Mouse (Mus musculus) stomach, postnatal 0 days (tissue): ENCODE results near the gene Acvr1b. TPM values are rescaled to one million over a fixed set of nuclear protein-coding genes. Genes with fewer than 3 reads are reported as not detected.
A peak's percentile ranks its signal among the peaks of the same experiment; 100 is the strongest.

Experiments used
- ATAC-seq: fragments of 200-750 bp; cut with Nextera tagmentation; 2 replicates; pipeline ENCODE4 v1.8.0; 2017; ENCODE audit not compliant: low FRiP score, low TSS enrichment
- DNase-seq: peaks from one replicate; pipeline ENCODE4 v3.0.0-alpha.2; 2016; ENCODE audit warnings: low spot score
- H3K27ac ChIP-seq: fragments of 300-500 bp; sonication (generic); replicated peaks from 2 replicates; pipeline ENCODE4 v1.5.1; 2014; ENCODE audit warnings: mild to moderate bottlenecking, control low read depth
- H3K27me3 ChIP-seq: fragments of 300-500 bp; sonication (generic); 2 replicates; pipeline ENCODE4 v1.6.1; 2014; ENCODE audit warnings: low read length; ENCODE audit not compliant: control insufficient read depth, insufficient read depth
- H3K36me3 ChIP-seq: fragments of 300-500 bp; sonication (generic); 2 replicates; pipeline ENCODE4 v1.6.1; 2014; ENCODE audit warnings: low read length, mixed read lengths; ENCODE audit not compliant: control insufficient read depth, insufficient read depth
- H3K4me1 ChIP-seq: fragments of 300-500 bp; sonication (generic); replicated peaks from 2 replicates; pipeline ENCODE4 v1.6.1; 2014; ENCODE audit warnings: antibody characterized with exemption; ENCODE audit not compliant: control insufficient read depth, insufficient read depth
- H3K4me2 ChIP-seq: fragments of 300-500 bp; sonication (generic); replicated peaks from 2 replicates; pipeline ENCODE4 v1.6.1; 2014; ENCODE audit warnings: low read depth, mild to moderate bottlenecking, control low read depth, moderate library complexity
- H3K4me3 ChIP-seq: fragments of 300-500 bp; sonication (generic); 2 replicates; pipeline ENCODE4 v1.5.1; 2014; ENCODE audit warnings: low read depth, low read length, control low read depth
- H3K9ac ChIP-seq: fragments of 300-500 bp; sonication (generic); 2 replicates; pipeline ENCODE4 v1.6.1; 2014; ENCODE audit warnings: mild to moderate bottlenecking, low read length, control low read depth, mixed read lengths
- H3K9me3 ChIP-seq: fragments of 300-500 bp; sonication (generic); 2 replicates; pipeline ENCODE4 v1.6.1; 2016; ENCODE audit warnings: low read length; ENCODE audit not compliant: control insufficient read depth
- CTCF ChIP-seq: IDR thresholded peaks from 2 replicates; pipeline ENCODE4 v1.5.1; 2016; ENCODE audit warnings: antibody characterized with exemption, low read depth, mild to moderate bottlenecking, moderate library complexity
- EP300 ChIP-seq: optimal IDR thresholded peaks from 2 replicates; pipeline ENCODE3; 2016; ENCODE audit warnings: antibody characterized with exemption
- WGBS: fragments of 180-500 bp; shearing (Covaris S2); extraction: QIAGEN DNeasy Blood & Tissue Kit; methylation state at CpG from one replicate; pipeline ENCODE4 v1.1.7; 2014; 5-methylcytosine and 5-hydroxymethylcytosine counted together
- polyA plus RNA-seq: library from polyadenylated mRNA; unstranded; fragments of >200 nt; fragmentation: Nextera tagmentation; extraction: Ambion mirVana; gene quantifications from 2 replicates; pipeline ENCODE4 v1.2.1, GENCODE M21; 2015

The Acvr1b gene
- polyA plus RNA-seq, 1 experiment from 2014 or later, result 6.9 TPM

- Histone ChIP-seq H3K27me3 (no peaks in the 10 kb centered on the region), H3K4me2 (no peak overlapping the region), H3K27ac (peak overlapping the region; percentile 45), H3K4me3 (no peak overlapping the region), H3K9ac (no peak overlapping the region), H3K36me3 (no peaks in the 10 kb centered on the region), H3K9me3 (no peaks in the 10 kb centered on the region), H3K4me1 (peaks cover 4% of the 10 kb centered on the region; the same call in 1 of the 2 replicates)
- DNase-seq (no peak), ATAC-seq (no peak)
- 60% methylated on average over 9 of the region's 9 CpGs for WGBS
- TF ChIP-seq EP300, result no peak
- TF ChIP-seq CTCF, result no peak
Measured at GRCm38 (mm10) chr15:101241853-101242252, 68.0 kb downstream of the Acvr1b start.

DNA sequence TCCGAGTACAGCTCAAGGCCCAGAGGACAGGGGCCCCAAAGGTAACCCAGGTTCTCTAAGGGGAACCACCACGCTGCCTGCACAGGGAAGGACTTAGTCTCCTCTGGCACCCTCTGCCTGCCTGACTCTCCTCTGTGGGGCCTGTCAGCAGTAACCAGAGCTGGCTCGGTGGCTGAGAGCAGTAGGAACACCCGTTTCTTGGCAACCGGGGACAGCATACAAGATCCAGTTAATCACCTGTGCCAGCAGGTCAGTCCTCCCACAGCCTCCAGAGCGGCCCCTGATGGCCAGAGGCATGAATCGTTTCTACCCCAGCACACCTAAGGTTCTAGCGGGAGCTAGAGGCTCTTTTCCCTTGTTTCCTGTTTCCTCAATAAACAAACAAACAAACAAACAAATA is 68.8 kb downstream of the Acvr1b start:
- H3K27ac ChIP-seq, result 0 out of 2 replicates have a peak overlapping the region, but pooled peaks have one; percentile 41
- peaks cover 4% of the 10 kb centered on the region; the same call in 1 of the 2 replicates for H3K4me1 ChIP-seq
- TF ChIP-seq CTCF, result peak; percentile 70
- TF ChIP-seq EP300, result no peak
- peak; percentile 90 for DNase-seq
- no peak overlapping the region for H3K4me3 ChIP-seq
- H3K9me3 ChIP-seq, result no peaks in the 10 kb centered on the region
- no peaks in the 10 kb centered on the region for H3K36me3 ChIP-seq
- no peak overlapping the region for H3K9ac ChIP-seq
- H3K4me2 ChIP-seq, result no peak overlapping the region
- ATAC-seq, result peak; percentile 40; the same call in 1 of the 2 replicates
- no peaks in the 10 kb centered on the region for H3K27me3 ChIP-seq
- 20% methylated on average over 8 of the region's 8 CpGs for WGBS

DNA sequence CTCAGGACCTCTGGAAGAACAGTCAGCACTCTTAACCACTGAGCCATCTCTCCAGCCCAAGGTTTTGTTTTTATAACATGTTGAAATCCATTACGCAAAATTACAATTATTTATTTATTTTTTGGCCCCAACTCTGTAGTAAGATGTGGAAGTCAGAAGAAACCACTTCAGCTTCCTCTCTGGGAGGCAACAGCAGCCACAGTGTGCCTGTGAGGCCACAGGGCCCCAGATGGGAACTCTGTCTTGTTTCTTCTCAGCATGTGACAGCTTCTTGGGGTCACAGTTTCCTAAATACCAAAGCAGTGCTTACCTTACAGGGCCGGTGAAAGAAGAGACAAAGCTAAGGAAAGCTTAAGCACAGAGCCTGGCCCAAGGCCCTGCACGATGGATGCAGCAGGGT is 70.1 kb downstream of the Acvr1b start:
- Histone ChIP-seq H3K4me3 (no peak overlapping the region), H3K4me2 (no peak overlapping the region), H3K4me1 (peaks cover 2% of the 10 kb centered on the region; the same call in 1 of the 2 replicates), H3K27ac (no peak overlapping the region), H3K9me3 (no peaks in the 10 kb centered on the region), H3K9ac (no peak overlapping the region), H3K27me3 (no peaks in the 10 kb centered on the region), H3K36me3 (no peaks in the 10 kb centered on the region)
- no peak for TF ChIP-seq CTCF
- TF ChIP-seq EP300, result no peak
- 60% methylated on average over 3 of the region's 3 CpGs for WGBS
- DNase-seq (no peak), ATAC-seq (no peak)

DNA sequence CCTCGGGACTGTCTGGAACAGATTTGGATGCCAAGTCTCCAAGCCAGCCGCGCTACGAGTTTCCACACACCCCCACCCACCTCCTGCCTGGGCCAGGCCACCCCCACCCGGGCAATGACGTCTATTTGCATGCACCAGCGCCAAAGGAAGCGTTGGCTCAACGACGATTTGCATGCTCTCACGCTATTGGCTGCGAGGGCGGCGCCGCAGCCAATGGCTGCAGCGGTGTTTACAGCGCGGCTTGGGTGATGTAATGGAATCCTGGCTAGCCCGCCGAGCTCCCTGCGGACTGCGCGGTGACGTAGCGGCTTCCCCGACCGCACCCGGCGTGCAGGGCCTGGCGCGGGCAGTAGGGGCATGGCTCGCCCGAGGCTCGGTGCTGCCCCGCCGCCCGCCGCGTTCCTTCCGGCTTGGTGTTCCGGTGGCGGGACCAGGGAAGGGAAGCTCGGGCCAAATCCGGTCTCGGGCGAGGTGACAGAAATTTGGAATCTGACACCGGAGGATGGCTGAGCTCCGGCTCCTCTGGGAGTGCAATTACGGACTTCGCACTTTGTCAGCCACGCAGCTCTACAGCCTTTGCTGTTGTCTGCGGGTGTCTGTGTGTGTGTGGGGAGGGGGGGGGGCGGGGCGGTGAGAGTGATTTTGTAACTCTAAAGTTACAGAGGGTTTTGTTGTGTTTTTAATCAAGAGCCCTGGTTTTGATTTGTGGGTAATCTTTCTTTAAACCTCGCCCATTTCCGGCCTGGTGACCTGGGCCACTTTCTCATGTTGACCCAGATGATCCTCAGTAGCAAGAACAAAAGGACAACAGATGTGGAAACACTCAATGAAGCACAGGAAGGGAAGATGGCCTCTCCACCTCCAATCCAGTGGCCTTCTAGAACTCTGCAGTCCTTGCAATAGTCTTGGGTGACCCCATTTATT is 72.6 kb downstream of the Acvr1b start:
- peak; percentile 98 for ATAC-seq
- Histone ChIP-seq H3K4me1 (peaks cover 2% of the 10 kb centered on the region; the same call in 1 of the 2 replicates), H3K4me3 (peak overlapping the region; percentile 38), H3K27me3 (no peaks in the 10 kb centered on the region), H3K9me3 (no peaks in the 10 kb centered on the region), H3K9ac (peak overlapping the region; percentile 50), H3K4me2 (peak overlapping the region; percentile 52), H3K36me3 (no peaks in the 10 kb centered on the region), H3K27ac (peak overlapping the region; percentile 88)
- TF ChIP-seq EP300 (no peak), CTCF (peak; percentile 61)
- DNase-seq, result peak; percentile 97
- WGBS, result 2% methylated on average over 55 of the region's 56 CpGs

DNA sequence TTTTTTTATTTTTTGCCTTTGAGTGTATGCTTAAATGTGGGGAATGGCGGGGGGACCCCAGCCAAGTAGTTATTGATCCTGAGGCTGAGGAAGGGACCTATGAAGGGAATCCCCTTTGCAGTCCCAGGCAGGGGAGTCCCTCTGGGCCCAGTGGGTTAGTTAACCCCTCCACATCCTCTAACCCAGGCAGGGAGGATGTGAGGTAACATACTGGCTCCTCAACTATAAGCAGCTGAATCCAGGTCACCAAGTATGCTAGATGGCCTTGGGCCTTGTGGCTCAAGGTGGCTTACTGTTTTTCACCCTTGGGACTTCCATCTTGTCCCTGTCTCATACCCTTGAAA is 73.3 kb downstream of the Acvr1b start:
- Histone ChIP-seq H3K36me3 (no peaks in the 10 kb centered on the region), H3K4me2 (peak overlapping the region; percentile 52; the same call in 1 of the 2 replicates), H3K9me3 (no peaks in the 10 kb centered on the region), H3K4me3 (no peak overlapping the region), H3K9ac (peak overlapping the region; percentile 50), H3K27me3 (no peaks in the 10 kb centered on the region), H3K4me1 (0 out of 2 replicates have a peak, but pooled peaks cover 2% of the 10 kb centered on the region), H3K27ac (peak overlapping the region; percentile 88; the same call in 1 of the 2 replicates)
- DNase-seq (no peak), ATAC-seq (no peak)
- TF ChIP-seq CTCF (no peak), EP300 (no peak)
- WGBS, result 68% methylated on average over 1 of the region's 1 CpGs
